Mouse (Mus musculus): ENCODE measurements around the gene Olfr433.
"Not testable (repeated sequence)": the region's sequence is repeated elsewhere in the genome, so short reads cannot be mapped to it uniquely, and the experiment has no call there.

Gene Olfr433

DNA sequence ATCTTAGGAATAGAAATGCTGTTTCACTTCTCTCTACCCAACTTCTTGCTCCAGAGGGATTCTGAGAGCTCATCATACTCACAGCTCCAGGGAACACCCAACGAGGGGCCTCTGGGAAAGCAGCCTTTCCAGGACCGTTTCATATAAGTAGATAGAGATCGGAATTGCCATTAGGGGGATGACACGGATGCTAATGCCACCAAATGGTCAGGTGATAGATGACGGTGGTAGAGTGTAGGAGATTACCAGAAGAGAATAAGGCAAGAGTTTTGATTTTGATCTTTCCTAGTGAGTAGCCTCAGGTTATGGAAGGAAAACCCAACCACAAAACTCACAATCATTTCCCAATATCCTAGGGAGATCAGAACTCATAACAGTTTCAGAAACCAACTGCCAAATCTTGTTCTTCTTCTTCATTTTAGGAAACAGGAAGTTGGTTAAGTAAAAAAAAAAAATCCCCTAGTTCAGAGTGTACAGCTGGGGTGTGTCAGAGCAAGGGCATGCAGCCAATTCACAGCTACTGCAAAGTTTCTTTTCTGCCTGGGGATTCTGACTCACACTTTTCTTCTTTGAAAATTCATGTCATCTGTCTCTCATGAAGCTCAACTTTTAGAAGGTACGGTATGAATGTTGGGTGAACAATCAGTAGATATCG, at the start of gene Olfr433:
Olfr433 (plus strand) TSS at position 183 of the 655 bp plus-strand sequence.
- peak; percentile 35 to 68 for DNase-seq (ENCODE audit: low spot score in 2 of 2)

DNA sequence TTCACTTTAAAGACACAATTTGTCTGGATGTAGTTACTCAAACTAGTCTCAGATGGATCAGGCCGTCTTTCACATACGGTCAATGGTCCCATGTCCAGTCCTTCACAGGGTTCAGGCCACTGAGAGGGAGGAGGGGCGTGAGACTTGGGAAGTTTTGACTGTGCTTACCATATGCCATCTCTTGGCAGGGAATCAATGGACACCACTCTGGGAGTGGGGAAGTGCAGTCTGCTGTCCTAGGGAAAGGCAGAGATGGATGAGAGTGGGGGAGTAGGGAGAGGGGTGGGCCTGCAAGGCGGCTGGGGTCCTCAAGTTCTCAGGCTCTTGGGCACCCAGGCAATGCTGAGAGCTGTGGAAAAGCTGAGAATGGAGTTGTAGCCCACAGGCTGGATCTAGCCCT, 45.5 kb upstream of the Olfr433 start:
- no peak for DNase-seq (ENCODE audit: low spot score in 2 of 2)

GRCm38 (mm10) chr1:174004352-174005109, 36.0 kb upstream of the Olfr433 start:
- DNase-seq (ENCODE audit: low spot score in 2 of 2) = not testable (repeated sequence)

DNA sequence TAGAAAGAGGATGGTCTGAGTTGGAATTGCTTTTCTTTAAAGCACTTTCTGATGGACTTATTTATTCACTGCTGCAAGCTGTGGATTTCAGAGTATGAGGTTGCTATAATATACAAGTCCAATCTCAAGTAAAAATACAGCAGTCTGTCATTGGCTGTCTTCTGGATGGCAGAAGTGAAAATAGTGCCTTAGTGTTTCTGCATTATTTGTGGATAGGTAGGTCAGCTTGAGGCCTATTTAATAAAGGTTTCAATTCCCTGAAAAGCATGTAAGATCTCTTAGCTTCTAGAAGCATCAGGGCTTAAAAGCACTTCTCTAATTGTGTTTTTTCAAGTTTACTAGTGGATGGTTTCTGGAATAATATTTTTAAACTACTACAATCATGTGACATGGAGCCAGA, 33.5 kb upstream of the Olfr433 start:
- DNase-seq (ENCODE audit: low spot score in 2 of 2) = not testable (repeated sequence)

GRCm38 (mm10) chr1:174031698-174032097, 8.8 kb upstream of the Olfr433 start, which contains the start of gene Ifi205:
Ifi205 (minus strand) TSS chr1:174031810.
- peak in 1 of 2 experiments; percentile 28 for DNase-seq (ENCODE audit: low spot score in 2 of 2)

DNA sequence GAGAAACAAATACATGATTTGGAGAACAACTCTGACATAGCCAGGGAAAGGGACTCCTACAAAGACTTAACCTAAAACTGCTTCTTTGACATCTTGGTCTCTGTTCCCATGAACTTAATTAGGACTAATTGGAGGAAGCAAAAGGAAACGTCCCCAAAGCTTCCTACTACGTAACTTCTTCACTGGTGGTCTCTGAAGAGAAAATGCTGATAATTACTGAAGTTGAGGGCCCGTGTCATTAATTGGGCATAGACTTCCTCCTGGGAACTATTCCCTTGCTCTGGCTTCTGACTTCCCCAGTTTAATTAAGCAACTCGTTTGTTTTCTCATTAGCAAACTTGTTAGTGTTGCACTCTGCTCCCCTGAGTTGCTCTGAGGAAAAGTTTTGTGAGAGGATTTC, 4.7 kb upstream of the Olfr433 start:
- DNase-seq (ENCODE audit: low spot score in 2 of 2) = no peak

- no peak for DNase-seq (ENCODE audit: low spot score in 2 of 2)
Observed at GRCm38 (mm10) chr1:174038480-174038879, 2.0 kb upstream of the Olfr433 start.

DNA sequence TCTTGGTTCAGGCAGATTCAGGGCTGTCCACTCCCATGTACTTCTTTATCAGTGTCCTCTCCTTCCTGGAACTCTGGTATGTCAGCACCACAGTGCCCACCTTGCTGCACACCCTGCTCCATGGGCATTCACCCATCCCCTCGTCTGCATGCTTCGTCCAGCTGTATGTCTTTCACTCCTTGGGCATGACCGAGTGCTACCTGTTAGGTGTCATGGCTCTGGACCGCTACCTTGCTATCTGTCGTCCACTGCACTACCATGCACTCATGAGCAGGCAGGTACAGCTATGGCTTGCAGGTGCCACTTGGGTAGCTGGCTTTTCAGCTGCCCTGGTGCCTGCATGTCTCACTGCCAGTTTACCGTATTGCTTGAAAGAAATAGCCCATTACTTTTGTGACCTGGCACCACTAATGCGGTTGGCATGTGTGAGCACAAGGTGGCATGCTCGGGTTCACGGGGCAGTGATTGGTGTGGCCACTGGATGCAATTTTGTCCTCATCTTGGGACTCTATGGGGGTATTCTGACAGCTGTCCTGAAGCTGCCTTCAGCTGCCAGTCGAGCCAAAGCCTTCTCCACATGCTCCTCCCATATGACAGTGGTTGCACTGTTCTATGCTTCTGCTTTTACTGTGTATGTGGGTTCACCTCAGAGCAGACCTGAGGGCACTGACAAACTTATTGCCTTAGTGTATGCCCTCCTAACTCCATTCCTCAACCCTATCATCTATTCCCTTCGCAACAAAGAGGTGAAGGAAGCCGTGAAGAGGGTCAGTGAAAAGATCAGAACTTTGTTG, 1.8 kb downstream of the Olfr433 start:
- DNase-seq (ENCODE audit: low spot score in 2 of 2) = not testable (repeated sequence)

DNA sequence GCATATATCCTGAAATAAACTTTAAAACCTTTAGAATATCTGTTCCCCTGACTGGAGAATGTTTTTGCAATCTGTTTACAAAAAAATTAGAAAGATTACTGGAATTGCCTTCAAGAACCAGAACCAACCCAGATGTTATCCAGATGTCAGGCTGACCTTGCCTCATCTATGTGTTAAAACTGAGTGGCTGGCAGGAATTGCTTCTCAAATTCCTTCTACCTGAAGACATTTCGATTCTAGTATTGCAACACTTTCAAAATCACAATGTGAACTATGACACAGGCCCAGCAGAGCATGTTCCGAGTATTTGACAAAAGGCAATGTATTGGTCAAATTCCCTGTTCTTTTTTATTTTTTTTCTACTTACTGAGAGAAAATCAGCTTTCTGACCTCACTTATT, 3.9 kb downstream of the Olfr433 start:
- DNase-seq (ENCODE audit: low spot score in 2 of 2) = no peak

GRCm38 (mm10) chr1:174048227-174048626, 7.7 kb downstream of the Olfr433 start:
- not testable (repeated sequence) for DNase-seq (ENCODE audit: low spot score in 2 of 2)

GRCm38 (mm10) chr1:174048893-174049292, 8.4 kb downstream of the Olfr433 start, which contains the start of gene Olfr432:
Olfr432 (plus strand) TSS chr1:174049205.
- DNase-seq (ENCODE audit: low spot score in 2 of 2) = no peak

- not testable (repeated sequence) for DNase-seq (ENCODE audit: low spot score in 2 of 2)
Observed at GRCm38 (mm10) chr1:174049357-174049756, 8.9 kb downstream of the Olfr433 start.

DNA sequence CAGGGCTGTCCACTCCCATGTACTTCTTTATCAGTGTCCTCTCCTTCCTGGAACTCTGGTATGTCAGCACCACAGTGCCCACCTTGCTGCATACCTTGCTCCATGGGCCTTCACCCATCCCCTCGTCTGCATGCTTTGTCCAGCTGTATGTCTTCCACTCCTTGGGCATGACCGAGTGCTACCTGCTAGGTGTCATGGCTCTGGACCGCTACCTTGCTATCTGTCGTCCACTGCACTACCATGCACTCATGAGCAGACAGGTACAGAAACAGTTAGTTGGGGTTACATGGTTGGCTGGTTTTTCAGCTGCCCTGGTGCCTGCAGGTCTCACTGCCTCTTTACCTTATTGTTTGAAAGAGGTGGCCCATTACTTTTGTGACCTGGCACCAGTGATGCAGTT, 10.0 kb downstream of the Olfr433 start:
- no peak for DNase-seq (ENCODE audit: low spot score in 2 of 2)

DNA sequence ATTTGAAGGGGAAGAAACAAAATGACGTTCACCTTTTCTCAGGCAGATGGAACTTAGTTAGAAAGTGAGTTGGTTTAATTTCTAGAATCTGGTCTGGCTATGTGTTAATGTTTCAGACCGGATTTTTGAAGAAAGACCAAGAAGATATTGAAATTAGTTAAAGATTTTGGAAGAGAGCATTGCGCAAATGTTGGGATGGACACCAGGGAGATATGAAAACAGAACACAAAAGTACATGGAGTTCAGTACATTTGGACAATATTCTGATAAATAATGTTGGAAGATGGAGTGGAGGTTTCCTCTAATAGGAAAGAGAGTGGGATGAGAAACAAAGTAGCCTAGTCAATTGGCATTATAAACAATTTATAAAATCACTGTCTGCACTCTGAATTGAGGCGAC, 11.0 kb downstream of the Olfr433 start:
- no peak for DNase-seq (ENCODE audit: low spot score in 2 of 2)

- no peak for DNase-seq (ENCODE audit: low spot score in 2 of 2)
Observed at GRCm38 (mm10) chr1:174051931-174052536, 11.5 kb downstream of the Olfr433 start.

DNA sequence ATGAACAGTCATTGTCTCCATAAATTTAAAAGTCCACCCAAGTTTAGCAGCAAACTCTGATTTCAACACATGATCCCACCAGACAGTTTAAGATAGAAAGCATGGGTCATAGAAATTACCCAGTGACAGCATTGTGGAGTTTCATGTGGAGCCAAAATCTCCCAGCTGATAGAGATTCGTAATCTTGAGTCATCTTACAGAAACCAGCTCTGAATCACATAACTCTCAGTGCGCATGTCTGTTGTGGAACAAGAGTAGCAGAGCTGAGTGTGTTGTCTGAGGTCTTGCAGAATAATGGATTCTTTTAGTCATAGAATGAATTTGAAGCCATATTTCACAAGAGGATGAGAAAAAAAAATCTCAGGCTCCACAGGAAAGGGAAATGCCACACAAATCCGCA, 12.5 kb downstream of the Olfr433 start:
- DNase-seq (ENCODE audit: low spot score in 2 of 2) = no peak

DNA sequence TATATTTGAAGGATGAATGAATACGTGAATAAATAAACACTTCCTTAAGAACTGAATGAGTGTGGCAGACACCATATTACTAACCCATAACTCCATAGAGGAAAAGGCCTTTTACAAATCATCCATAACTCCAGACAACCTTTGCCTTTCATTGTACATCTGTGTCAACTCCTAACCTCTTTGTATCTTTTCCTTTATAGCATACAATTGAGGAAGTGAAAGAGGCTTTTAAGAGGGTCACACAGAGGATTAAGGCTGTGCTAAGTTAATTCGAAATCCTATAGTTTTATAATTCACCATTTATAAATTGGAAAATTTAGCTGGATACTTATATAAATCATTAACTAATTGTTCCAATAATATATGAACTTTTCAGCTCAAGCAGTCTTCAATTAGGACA, 14.7 kb downstream of the Olfr433 start:
- no peak for DNase-seq (ENCODE audit: low spot score in 2 of 2)

- no peak for DNase-seq (ENCODE audit: low spot score in 2 of 2)
Observed at GRCm38 (mm10) chr1:174066305-174066704, 25.8 kb downstream of the Olfr433 start, which contains the start of gene Olfr430. Olfr430 (plus strand) TSS chr1:174066605.

GRCm38 (mm10) chr1:174084031-174084430, 43.5 kb downstream of the Olfr433 start, which contains the start of gene Olfr429:
Olfr429 (plus strand) TSS chr1:174084331.
- DNase-seq (ENCODE audit: low spot score in 2 of 2) = no peak

Measured in urinary bladder, postnatal 36 days (tissue).